Mouse (Mus musculus) cerebellum, adult 11-12 months (tissue): ENCODE data around the gene D630003M21Rik.

ENCODE experiments used
- DNase-seq: peaks from one replicate; pipeline ENCODE4 v3.0.0; 2022

The D630003M21Rik gene

GRCm38 (mm10) chr2:158137771-158138170, 91.3 kb downstream of the D630003M21Rik start:
- no peak for DNase-seq

- DNase-seq, result no peak
These were observed 92.8 kb downstream of the D630003M21Rik start for GRCm38 (mm10) chr2:158136205-158136604.

GRCm38 (mm10) chr2:158133050-158133449, 96.0 kb downstream of the D630003M21Rik start:
- DNase-seq, result no peak
